Mouse (Mus musculus) megakaryocyte, adult 5-6 weeks (primary cell): ENCODE measurements around the gene Pik3ip1. TPM values are rescaled to one million over a fixed set of nuclear protein-coding genes. Genes with fewer than 3 reads are reported as not detected.

ENCODE experiments used
- ATAC-seq: 2 replicates; pipeline ENCODE4 v1.8.0; 2016; ENCODE audit warnings: mild to moderate bottlenecking, inconsistent platforms; ENCODE audit not compliant: poor library complexity, severe bottlenecking
- total RNA-seq, 2 experiments: library from RNA; stranded (forward) in 1 of 2; stranded (reverse) in 1 of 2; fragments of 153-499, 151-499 nt in 1 of 2; fragments of 221-1000, 200-1000 nt in 1 of 2; gene quantifications; 2 replicates each; pipeline versions ENCODE4 v1.2.3 to v1.2.4; 2015 to 2017

The Pik3ip1 gene
- total RNA-seq (2015) (1.0 and 3.3 TPM in 2 replicates), total RNA-seq (2017) (2.6 and 3.8 TPM in 2 replicates)

GRCm38 (mm10) chr11:3329891-3330451, at the start of gene Pik3ip1:
Gene Pik3ip1 (plus strand): TSS chr11:3330401.
- ATAC-seq = no peak

GRCm38 (mm10) chr11:3282887-3283286, 47.3 kb upstream of the Pik3ip1 start:
- no peak for ATAC-seq

- ATAC-seq = no peak
Measured at GRCm38 (mm10) chr11:3283645-3284044, 46.6 kb upstream of the Pik3ip1 start.

- ATAC-seq = no peak
Measured at GRCm38 (mm10) chr11:3285940-3286339, 44.3 kb upstream of the Pik3ip1 start.

- no peak for ATAC-seq
Measured at GRCm38 (mm10) chr11:3287131-3287530, 43.1 kb upstream of the Pik3ip1 start.

GRCm38 (mm10) chr11:3287921-3288320, 42.3 kb upstream of the Pik3ip1 start:
- no peak for ATAC-seq

GRCm38 (mm10) chr11:3288521-3289301, 41.5 kb upstream of the Pik3ip1 start, which contains the start of gene Patz1:
Gene Patz1 (plus strand): TSS chr11:3288874.
- ATAC-seq = 0 out of 2 replicates have a peak, but pooled peaks have one; percentile 2

GRCm38 (mm10) chr11:3289302-3289802, 40.8 kb upstream of the Pik3ip1 start:
- ATAC-seq = peak; percentile 7; the same call in 1 of the 2 replicates

- ATAC-seq = peak; percentile 36
Measured at GRCm38 (mm10) chr11:3289803-3290639, 40.2 kb upstream of the Pik3ip1 start.

GRCm38 (mm10) chr11:3290640-3291310, 39.4 kb upstream of the Pik3ip1 start:
- ATAC-seq = peak; percentile 8; the same call in 1 of the 2 replicates

GRCm38 (mm10) chr11:3291311-3292061, 38.7 kb upstream of the Pik3ip1 start:
- ATAC-seq = peak; percentile 17

- ATAC-seq = peak; percentile 36
Measured at GRCm38 (mm10) chr11:3292062-3292421, 38.2 kb upstream of the Pik3ip1 start.

GRCm38 (mm10) chr11:3292711-3293249, 37.4 kb upstream of the Pik3ip1 start:
- no peak for ATAC-seq

- ATAC-seq = no peak
Measured at GRCm38 (mm10) chr11:3293361-3293760, 36.8 kb upstream of the Pik3ip1 start.

- no peak for ATAC-seq
Measured at GRCm38 (mm10) chr11:3294641-3295040, 35.6 kb upstream of the Pik3ip1 start.

- no peak for ATAC-seq
Measured at GRCm38 (mm10) chr11:3296056-3296455, 34.1 kb upstream of the Pik3ip1 start.

GRCm38 (mm10) chr11:3297871-3298812, 32.1 kb upstream of the Pik3ip1 start:
- ATAC-seq = peak; percentile 85

GRCm38 (mm10) chr11:3298813-3299185, 31.4 kb upstream of the Pik3ip1 start:
- ATAC-seq = no peak
